Mouse (Mus musculus) retina, embryonic 14.5 days (tissue): ENCODE measurements around the gene Gm20538.
A peak's percentile ranks its signal among the peaks of the same experiment; 100 is the strongest.

Experiments used
- DNase-seq: peaks from one replicate; pipeline ENCODE4 v3.0.0-alpha.2; 2015; ENCODE audit warnings: low spot score

Gene Gm20538

DNA sequence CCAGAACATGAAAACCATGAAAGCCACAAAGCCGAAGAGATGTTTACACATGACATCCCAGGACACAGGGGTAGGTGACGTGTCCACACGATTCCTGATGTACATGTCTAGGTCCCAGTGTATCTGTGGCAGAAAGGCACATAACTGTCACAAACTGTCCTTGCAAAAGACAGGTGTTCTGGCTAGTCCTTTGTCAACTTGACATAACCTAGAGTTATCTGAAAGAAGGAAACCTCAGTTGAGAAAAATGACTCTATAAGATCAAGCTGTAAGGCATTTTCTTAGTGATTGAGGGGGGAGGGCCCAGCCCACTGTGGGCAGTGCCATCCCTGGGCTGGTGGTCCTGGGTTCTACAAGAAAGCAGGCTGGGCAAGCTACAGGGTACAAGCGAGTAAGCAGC, at the start of gene Gm20538:
Gene Gm20538, minus strand, starts transcription at position 101 of the 400 bp plus-strand sequence.
- DNase-seq, result no peak

- no peak for DNase-seq
Measured at GRCm38 (mm10) chr19:44594180-44594579, 41.5 kb upstream of the Gm20538 start.

DNA sequence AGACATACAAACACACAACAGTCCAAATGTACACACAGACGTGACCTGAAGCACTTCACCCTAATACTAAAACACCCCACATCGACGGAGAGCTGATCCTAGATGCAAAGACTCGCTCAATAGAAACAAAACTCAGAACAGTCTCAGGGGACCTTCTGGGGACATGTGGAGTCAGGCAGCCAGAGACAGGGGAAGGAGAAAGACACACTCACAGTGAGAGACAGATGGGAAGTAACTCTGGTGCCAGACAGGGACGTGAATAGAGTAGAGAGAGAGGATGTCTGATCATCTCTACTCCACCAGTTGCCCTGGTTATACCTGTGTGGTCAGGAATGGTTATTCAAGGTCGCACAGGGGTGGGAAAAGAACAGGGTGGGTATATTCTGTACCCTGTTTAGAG, 39.0 kb upstream of the Gm20538 start:
- no peak for DNase-seq

DNA sequence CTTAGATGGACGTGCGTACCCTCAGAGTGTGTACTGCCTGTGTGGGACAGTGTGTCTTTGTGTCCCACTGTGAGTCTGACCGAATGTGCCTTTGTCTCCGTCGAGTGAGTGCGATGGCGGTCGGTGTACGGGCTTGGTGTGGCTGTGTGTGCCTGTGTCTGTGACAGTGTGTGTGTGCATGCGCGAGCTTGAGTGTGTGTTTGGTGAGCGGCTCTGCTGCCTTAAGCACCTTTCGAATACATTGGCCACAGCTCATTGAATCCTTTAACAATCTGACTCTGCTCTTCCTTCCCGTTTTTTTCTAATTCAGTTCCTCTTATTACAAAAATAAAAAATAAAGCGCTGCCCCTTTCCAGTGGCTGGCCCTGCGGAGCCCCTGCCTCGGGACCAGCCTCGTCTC, 38.4 kb upstream of the Gm20538 start:
- DNase-seq, result no peak

DNA sequence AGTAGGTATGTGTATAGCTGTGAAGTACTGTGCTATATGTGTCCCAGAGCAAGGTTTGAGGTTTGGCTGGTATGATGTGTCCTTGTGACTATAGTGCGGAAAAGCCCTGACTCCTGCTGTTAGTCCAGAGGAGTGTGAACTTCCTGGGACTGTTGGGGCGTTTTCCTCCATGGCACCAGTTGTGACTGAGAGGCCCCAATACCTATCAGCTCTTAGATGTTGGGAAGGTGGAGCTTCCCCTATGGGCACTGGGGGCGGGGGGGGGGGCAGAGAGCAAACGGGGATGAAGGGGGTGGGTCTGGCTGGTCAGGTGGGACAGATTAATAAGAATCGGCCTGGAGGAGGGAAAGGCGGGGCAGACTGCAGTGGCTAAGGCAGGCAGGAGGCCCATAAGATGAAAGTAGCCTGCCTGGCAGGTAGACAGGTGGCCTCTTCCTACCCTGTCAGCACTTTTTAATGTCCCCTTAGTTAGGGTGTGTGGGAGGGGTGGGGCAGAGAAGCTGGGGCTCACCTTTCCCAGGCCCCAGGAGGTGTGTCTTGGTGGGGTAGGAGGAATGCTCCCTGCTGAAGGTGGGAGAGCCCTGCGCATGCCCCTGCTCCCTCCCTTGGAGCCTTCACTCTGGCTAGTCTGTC, 37.1 kb upstream of the Gm20538 start:
- no peak for DNase-seq

DNA sequence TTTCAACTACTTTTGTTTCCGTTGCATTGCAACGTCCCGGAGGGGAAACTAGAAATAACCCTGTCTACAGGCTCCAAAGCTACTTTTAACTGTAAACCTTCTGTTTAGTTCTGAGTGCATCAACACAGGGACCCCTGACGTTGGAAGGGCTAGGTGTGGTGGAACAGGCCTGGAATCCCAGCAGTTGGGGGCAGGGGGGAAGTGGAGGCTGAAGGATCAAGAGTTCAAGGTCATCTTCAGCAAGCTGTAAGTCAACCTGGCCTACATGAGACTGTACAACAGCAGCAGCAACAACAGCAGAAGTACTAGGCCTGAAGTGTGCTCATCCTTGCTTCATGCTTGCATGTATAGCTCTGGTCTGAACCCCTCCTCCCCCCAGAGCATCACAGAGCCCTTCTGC, 35.4 kb upstream of the Gm20538 start:
- no peak for DNase-seq

DNA sequence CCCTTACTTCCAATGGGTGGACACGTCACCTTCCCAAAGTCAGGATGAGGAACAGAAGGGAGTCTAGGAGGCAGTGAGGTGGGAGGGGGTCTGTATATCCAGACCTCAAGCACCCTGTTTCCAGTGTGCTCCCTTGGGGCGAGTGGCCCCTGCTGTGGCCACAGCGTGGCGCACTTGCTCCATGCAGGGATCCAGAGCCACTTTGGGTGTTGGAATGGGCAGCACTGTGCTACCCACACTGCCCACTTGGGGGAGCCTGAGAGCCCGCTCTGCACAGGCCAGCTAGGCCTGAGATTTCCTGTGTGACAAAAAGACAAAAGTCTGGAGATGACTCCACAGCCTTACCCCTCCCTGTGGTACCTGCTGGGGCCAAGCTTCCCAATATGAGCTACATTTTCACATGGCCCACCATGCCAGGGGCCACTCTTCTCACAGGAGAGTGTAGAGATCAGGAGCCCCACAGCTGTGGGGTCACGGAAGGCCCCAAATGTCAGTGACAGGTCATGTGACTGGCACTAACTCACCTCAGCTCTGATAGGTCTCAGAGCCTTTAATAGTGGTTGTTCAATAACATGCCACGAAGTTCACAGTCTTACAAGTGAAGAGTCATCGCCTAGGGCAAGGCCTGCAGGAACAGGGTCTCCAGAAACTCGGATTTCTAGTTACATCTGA, 30.1 kb upstream of the Gm20538 start:
- DNase-seq, result peak; percentile 98

- DNase-seq, result no peak
Measured at GRCm38 (mm10) chr19:44582103-44582502, 29.5 kb upstream of the Gm20538 start.

DNA sequence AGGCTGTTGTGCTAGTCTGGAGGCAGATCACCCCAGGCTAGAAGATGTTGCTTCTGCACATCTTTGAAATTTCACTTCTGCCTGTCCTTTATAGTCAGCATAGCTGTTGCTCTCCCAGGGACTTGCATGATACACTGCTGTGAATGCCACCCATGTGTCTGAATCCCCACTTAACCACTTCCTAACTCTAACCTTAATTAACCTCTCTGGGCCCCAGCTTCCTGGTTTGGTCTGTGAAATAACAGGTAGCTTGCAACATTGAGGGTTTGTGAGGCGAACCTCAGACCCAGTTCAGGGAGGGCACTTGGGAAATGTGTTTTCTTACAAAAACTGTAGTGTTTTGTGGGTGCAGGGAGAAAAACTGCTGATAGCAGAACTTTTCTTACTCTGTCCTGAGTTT, 25.4 kb upstream of the Gm20538 start:
- no peak for DNase-seq

GRCm38 (mm10) chr19:44576275-44576674, 23.6 kb upstream of the Gm20538 start:
- DNase-seq, result no peak

DNA sequence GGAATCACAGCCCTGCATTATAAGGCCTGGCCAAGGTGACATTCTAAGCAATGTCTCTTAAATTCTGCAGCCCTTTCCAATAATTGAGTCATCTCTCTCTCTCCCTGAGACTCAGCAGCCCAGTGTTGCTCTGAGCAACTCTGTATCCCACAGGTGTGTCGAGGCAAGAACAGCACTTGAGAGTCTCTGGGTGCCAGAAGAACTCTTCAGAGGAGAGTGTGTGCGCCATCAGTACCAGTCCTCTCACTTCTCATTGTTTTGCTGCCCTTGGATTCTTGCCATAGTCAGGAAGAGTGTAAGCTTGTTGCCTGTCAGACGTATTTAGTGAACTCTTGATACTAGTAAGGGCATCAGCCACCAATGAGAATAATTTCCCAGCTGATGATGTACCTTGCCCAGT, 15.1 kb upstream of the Gm20538 start:
- DNase-seq, result no peak

DNA sequence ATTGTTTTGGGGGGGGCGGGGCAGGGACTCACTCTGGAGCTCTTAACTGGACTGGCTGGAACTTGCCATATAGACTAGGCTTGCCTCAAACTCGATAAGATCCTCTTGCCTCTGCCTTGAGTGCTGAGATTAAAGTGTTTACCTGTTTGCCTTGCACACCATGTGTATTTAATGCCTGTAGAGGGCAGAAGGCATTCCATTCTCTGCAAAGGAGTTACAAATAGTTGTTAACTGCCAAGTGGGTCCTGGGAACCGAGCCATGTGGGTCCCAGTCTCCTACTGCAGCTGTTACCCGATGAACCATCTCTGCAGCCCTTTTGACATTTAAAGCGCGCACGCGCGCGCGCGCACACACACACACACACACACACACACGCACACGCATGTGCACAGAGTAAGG, 11.4 kb upstream of the Gm20538 start:
- no peak for DNase-seq

DNA sequence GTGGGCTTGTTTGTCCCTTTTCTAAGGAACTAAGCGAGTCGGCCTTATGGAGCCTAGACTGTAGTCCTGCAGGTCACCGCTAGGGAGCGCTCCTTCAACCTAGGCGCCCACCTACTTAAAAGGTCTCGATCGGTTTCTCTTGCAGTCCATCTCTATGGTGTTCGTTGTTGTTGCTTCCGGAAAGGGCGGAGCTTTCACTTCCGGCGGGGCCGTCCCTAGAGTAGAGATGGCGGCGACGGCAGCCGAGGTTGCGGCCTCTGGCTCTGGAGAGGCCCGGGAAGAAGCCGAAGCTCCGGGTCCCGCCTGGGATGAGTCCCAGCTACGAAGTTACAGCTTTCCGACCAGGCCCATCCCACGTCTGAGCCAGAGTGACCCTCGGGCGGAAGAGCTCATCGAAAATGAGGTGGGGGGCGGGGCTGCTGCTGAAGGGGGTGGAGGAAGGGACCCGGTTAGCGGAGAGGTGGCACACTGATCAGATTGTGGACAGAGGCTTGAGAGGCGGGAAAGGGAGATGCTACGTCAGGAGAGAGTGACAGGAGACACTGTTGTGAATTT, 10.1 kb upstream of the Gm20538 start, which contains the start of gene Hif1an:
Gene Hif1an, plus strand, starts transcription at position 199 of the 555 bp plus-strand sequence.
- DNase-seq, result peak; percentile 99

- DNase-seq, result peak; percentile 94
Measured at GRCm38 (mm10) chr19:44554861-44555590, 2.4 kb upstream of the Gm20538 start, which contains the start of gene Ndufb8. Gene Ndufb8 (minus strand): TSS chr19:44555440.

GRCm38 (mm10) chr19:44554490-44554860, 1.8 kb upstream of the Gm20538 start:
- DNase-seq, result no peak

DNA sequence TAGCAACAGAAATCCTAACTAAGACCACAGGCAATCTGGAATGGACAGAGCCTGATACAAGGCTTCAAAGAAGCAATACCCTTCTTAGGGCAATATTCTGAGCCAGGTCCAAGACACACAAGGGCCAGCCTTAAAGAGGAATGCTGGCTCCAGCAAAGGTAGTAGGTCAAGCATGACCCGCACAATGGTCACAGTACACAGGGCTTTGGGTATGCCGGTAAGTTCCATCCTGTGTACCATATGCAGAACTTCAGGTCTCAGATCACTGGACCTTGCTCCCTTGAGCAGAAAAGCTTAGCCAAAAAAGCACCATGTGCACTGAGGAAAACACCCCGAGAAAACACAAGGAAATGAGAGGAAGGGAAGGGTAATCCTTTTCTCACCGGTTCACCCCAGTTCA, 655 bp upstream of the Gm20538 start:
- DNase-seq, result no peak

- peak; percentile 58 for DNase-seq
Measured at GRCm38 (mm10) chr19:44545321-44546041, 7.2 kb downstream of the Gm20538 start, which contains the start of gene Sec31b. Gene Sec31b (minus strand): TSS chr19:44545864.

DNA sequence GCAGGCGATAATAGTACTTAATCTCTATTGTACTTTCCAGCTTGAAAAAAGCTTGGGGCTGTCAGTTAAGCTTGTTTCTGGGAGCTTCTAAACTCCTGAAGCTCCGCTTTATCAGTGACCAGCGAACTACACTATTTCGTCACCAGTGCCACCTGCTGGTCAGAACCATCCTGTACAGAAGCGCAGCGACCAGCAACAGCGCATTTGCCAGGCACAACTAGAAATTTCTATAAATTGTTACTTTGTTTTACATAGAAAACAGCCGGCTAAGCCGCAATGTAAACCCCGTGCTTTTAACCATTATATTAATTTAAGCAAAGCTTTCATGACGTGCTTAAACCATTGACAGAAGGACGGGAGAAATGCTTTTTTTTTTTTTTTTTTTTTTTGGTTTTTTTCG, 7.9 kb downstream of the Gm20538 start:
- DNase-seq, result peak; percentile 95

DNA sequence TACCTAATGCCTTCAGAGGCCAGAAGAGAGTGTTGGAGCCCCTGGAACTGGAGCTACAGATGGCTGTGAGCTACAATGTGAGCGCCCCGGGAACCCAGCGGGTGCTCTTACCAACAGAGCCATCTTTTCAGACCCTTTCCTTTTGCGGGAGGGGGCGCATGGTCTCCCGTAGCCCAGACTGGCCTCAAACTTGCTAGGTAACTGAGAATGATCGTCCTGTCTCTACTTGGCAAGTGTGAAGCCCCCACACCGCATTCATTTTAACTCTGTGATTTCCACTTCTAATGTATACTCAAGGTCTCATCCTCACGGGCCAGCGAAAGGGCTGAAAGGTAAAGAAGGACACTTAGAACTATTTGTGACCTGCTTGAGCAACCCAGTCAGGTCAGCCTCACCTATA, 8.3 kb downstream of the Gm20538 start:
- DNase-seq, result no peak

DNA sequence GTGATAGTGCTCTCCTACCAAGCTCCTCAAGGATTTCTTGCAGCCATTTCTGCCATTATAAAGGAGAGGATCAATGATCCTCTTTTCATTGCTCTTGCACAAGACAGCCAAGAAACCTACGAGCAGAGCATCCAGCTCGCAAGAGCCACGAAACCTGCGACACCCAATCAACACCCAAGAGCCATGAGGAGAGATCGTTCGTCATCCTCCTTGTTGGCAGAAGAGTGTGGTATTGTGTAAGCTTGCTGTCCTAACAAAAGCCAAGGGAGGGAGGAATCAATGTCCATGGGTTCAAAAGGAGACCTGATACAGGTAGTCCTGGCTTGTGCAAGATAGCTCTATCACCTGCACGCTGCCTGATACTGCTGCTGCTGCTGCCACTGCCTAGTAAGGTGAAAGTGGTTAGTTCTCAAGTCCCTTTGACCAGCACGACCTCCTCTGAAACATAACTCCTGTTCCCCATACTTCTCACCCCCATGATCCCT, 9.9 kb downstream of the Gm20538 start:
- no peak for DNase-seq

GRCm38 (mm10) chr19:44537416-44537815, 15.2 kb downstream of the Gm20538 start:
- no peak for DNase-seq

- DNase-seq, result peak; percentile 72
Measured at GRCm38 (mm10) chr19:44535376-44535775, 17.3 kb downstream of the Gm20538 start.
